Mouse (Mus musculus) midbrain, embryonic 11.5 days (tissue): Measurements from ENCODE around the gene Gm49380. TPM values are rescaled to one million over a fixed set of nuclear protein-coding genes. Genes with fewer than 3 reads are reported as not detected.
"Not testable (repeated sequence)": the region's sequence is repeated elsewhere in the genome, so short reads cannot be mapped to it uniquely, and the experiment has no call there.

ENCODE experiments used
- ATAC-seq: fragments of 200-750 bp; cut with Nextera tagmentation; 2 replicates; pipeline ENCODE4 v1.8.0; 2017; ENCODE audit warnings: moderate TSS enrichment, moderate library complexity; ENCODE audit not compliant: low FRiP score
- DNase-seq: peaks from one replicate; pipeline ENCODE4 v3.0.0; 2015; ENCODE audit warnings: low spot score; ENCODE audit errors: missing footprints
- H3K27ac ChIP-seq: fragments of 300-500 bp; sonication (generic); 2 replicates; pipeline ENCODE4 v1.5.1; 2014; ENCODE audit warnings: low read depth, low read length
- H3K27me3 ChIP-seq: fragments of 300-500 bp; sonication (generic); 2 replicates; pipeline ENCODE4 v1.6.1; 2014; ENCODE audit warnings: mild to moderate bottlenecking, low read length, moderate library complexity, mixed read lengths; ENCODE audit not compliant: control insufficient read depth, insufficient read depth
- H3K36me3 ChIP-seq: fragments of 300-500 bp; sonication (generic); 2 replicates; pipeline ENCODE4 v1.6.1; 2014; ENCODE audit warnings: mild to moderate bottlenecking, low read length, moderate library complexity, mixed read lengths; ENCODE audit not compliant: control insufficient read depth, insufficient read depth
- H3K4me1 ChIP-seq: fragments of 300-500 bp; sonication (generic); 2 replicates; pipeline ENCODE4 v1.6.1; 2014; ENCODE audit warnings: low read length; ENCODE audit not compliant: control insufficient read depth, insufficient read depth
- H3K4me2 ChIP-seq: fragments of 300-500 bp; sonication (generic); 2 replicates; pipeline ENCODE4 v1.6.1; 2014; ENCODE audit warnings: mild to moderate bottlenecking, moderate library complexity
- H3K4me3 ChIP-seq: fragments of 300-500 bp; sonication (generic); 2 replicates; pipeline ENCODE4 v1.5.1; 2014; ENCODE audit warnings: low read depth, low read length
- H3K9ac ChIP-seq: fragments of 300-500 bp; sonication (generic); 2 replicates; pipeline ENCODE4 v1.6.1; 2014; ENCODE audit warnings: low read length
- H3K9me3 ChIP-seq: fragments of 300-500 bp; sonication (generic); 2 replicates; pipeline ENCODE4 v1.6.1; 2016; ENCODE audit warnings: low read length; ENCODE audit not compliant: control insufficient read depth
- WGBS: fragments of 180-500 bp; shearing (Covaris S2); extraction: QIAGEN DNeasy Blood & Tissue Kit; methylation state at CpG from one replicate; pipeline ENCODE4 v1.1.7; 2014; 5-methylcytosine and 5-hydroxymethylcytosine counted together
- polyA plus RNA-seq: library from polyadenylated mRNA; unstranded; fragments of >200 nt; fragmentation: Nextera tagmentation; extraction: Ambion mirVana; gene quantifications from 2 replicates; pipeline ENCODE4 v1.2.1, GENCODE M21; 2014

The Gm49380 gene
- polyA plus RNA-seq, 1 experiment from 2014 or later, result 0.23 TPM

DNA sequence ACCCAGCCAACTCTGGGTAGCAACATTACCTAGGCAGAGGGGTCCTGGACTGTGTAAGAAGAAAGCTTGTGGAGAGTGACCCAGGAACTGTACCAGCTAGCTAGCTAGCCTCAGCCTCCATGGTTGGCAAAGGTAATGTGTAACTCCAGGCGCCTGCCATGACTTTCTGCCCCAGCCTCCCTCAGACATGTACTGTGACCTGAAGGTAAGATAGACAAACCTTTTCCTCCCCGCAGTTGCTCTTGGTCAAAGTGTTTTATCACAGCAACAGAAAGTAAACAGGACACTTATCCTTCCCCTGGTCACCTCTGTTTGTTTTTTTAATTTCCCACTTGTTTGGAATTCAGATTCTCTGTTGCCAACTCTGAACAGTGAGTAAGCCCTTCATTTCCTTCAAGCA lies 1.2 kb upstream of the Gm49380 start:
- Histone ChIP-seq H3K36me3 (no peaks in the 10 kb centered on the region), H3K27me3 (no peaks in the 10 kb centered on the region), H3K4me2 (no peak overlapping the region), H3K27ac (no peak overlapping the region), H3K4me3 (no peak overlapping the region), H3K9ac (no peak overlapping the region), H3K4me1 (peaks cover 14% of the 10 kb centered on the region), H3K9me3 (no peaks in the 10 kb centered on the region; the same call in 1 of the 2 replicates)
- no peak for ATAC-seq
- 95% methylated on average over 2 of the region's 2 CpGs for WGBS
- no peak for DNase-seq

- not testable (repeated sequence) for H3K9ac ChIP-seq, DNase-seq, H3K4me3 ChIP-seq, H3K27me3 ChIP-seq, H3K36me3 ChIP-seq, H3K27ac ChIP-seq, H3K9me3 ChIP-seq, ATAC-seq
- Histone ChIP-seq H3K4me1 (peaks cover 34% of the 10 kb centered on the region), H3K4me2 (peak overlapping the region; percentile 47)
- whole genome bisulfite sequencing, result 70% methylated on average over 10 of the region's 12 CpGs
Measured at GRCm38 (mm10) chr9:44111909-44112308, 1.4 kb downstream of the Gm49380 start.

DNA sequence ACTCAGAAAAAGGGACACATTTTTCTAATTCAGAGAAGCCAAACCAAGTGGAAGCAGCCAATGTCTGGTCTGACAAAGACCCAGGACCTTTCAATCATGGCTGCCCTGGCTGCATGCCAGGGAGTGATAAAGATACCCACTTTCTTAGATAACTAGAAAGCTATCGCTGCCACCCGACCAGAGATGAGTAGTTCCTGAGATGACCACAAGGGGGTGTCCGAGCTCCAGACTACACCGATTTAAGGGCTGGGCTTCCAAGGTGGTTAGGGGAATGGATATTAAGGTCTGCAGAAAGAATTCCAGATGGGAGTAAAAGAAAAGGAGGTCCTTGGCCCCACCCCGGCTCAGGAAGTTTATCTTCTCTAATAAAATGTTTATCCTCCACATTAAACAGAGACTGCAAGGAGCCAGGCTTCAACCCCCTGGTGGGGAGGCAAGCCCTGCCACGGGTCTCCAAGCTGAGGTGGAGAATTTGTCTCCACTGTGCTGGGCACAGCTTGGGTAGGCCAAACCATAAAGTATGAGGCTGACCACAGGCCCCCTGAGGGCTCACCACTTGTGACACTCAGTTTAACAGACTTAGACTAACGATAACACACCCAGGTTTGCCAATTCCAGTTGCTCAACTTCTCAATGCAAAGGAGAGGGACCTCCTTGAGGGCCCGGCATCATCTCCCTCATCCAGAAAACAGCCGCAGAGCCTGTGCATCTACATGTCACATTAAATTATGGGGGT lies 3.8 kb downstream of the Gm49380 start:
- no peak for ATAC-seq
- Histone ChIP-seq H3K4me2 (peak overlapping the region; percentile 13; the same call in 1 of the 2 replicates), H3K36me3 (peaks cover 5% of the 10 kb centered on the region; the same call in 1 of the 2 replicates), H3K4me1 (peaks cover 40% of the 10 kb centered on the region), H3K27ac (no peak overlapping the region), H3K27me3 (no peaks in the 10 kb centered on the region), H3K9me3 (no peaks in the 10 kb centered on the region), H3K4me3 (no peak overlapping the region), H3K9ac (no peak overlapping the region)
- peak; percentile 97 for DNase-seq
- 37% methylated on average over 9 of the region's 9 CpGs for WGBS

- ATAC-seq (no peak), DNase-seq (no peak)
- WGBS, result 81% methylated on average over 31 of the region's 31 CpGs
- H3K9me3 ChIP-seq, result no peaks in the 10 kb centered on the region
- H3K27me3 ChIP-seq, result no peaks in the 10 kb centered on the region
- H3K4me1 ChIP-seq, result peaks cover 40% of the 10 kb centered on the region
- no peak overlapping the region for H3K4me3 ChIP-seq
- peak overlapping the region; percentile 34; the same call in 1 of the 2 replicates for H3K4me2 ChIP-seq
- H3K9ac ChIP-seq, result peak overlapping the region; percentile 44; the same call in 1 of the 2 replicates
- no peak overlapping the region for H3K27ac ChIP-seq
- peaks cover 5% of the 10 kb centered on the region; the same call in 1 of the 2 replicates for H3K36me3 ChIP-seq
Measured at GRCm38 (mm10) chr9:44108269-44109055, 4.8 kb downstream of the Gm49380 start.

GRCm38 (mm10) chr9:44107557-44108179 lies 5.6 kb downstream of the Gm49380 start:
- H3K36me3 ChIP-seq, result peaks cover 5% of the 10 kb centered on the region; the same call in 1 of the 2 replicates
- peaks cover 40% of the 10 kb centered on the region for H3K4me1 ChIP-seq
- WGBS, result 27% methylated on average over 25 of the region's 25 CpGs
- DNase-seq (peak; percentile 96), ATAC-seq (peak; percentile 25; the same call in 1 of the 2 replicates)
- H3K4me3 ChIP-seq, result no peak overlapping the region; the same call in 1 of the 2 replicates
- no peak overlapping the region; the same call in 1 of the 2 replicates for H3K27ac ChIP-seq
- H3K4me2 ChIP-seq, result peak overlapping the region; percentile 34
- no peaks in the 10 kb centered on the region for H3K27me3 ChIP-seq
- H3K9ac ChIP-seq, result peak overlapping the region; percentile 44
- no peaks in the 10 kb centered on the region for H3K9me3 ChIP-seq

DNA sequence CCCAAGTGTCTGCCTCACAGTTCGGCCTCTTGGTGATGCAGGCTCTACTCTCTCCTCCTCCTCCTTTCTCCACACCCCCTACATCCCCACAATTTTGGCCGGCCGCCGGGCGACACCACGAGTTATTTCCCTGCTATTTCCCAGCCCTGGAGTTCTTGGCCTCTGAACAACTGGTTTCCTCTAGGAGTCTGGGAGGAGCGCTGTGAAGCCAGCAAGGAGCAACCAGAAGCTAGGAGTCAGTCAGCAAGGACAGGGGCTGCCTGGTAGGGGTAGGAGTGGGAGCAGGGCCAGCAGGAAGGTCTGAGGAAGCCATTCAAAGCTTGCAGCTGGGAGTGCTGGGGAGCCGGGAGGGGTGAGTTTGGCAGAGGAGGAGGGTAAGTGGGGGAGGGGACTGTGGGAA lies 6.2 kb downstream of the Gm49380 start, which contains the start of gene C1qtnf5:
TSS of gene C1qtnf5 (plus strand) at position 136 of the 400 bp plus-strand sequence.
- H3K36me3 ChIP-seq, result peaks cover 5% of the 10 kb centered on the region; the same call in 1 of the 2 replicates
- no peak within 1 kb of the TSS; the same call in 1 of the 2 replicates for H3K4me3 ChIP-seq
- no peak within 1 kb of the TSS; the same call in 1 of the 2 replicates for H3K27ac ChIP-seq

GRCm38 (mm10) chr9:44106596-44106995 lies 6.7 kb downstream of the Gm49380 start:
- no peaks in the 10 kb centered on the region for H3K9me3 ChIP-seq
- H3K4me3 ChIP-seq, result no peak overlapping the region
- DNase-seq, result no peak
- no peak overlapping the region for H3K9ac ChIP-seq
- peaks cover 45% of the 10 kb centered on the region for H3K4me1 ChIP-seq
- no peak for ATAC-seq
- H3K27me3 ChIP-seq, result no peaks in the 10 kb centered on the region
- H3K36me3 ChIP-seq, result peaks cover 5% of the 10 kb centered on the region; the same call in 1 of the 2 replicates
- no peak overlapping the region for H3K27ac ChIP-seq
- H3K4me2 ChIP-seq, result peak overlapping the region; percentile 11; the same call in 1 of the 2 replicates
- WGBS, result 58% methylated on average over 4 of the region's 4 CpGs

More for the DNA sequence above, 6.2 kb downstream of the Gm49380 start, which contains the start of gene C1qtnf5:
- Histone ChIP-seq H3K27me3 (no peaks in the 10 kb centered on the region), H3K4me1 (peaks cover 42% of the 10 kb centered on the region), H3K9me3 (no peaks in the 10 kb centered on the region), H3K4me2 (peak within 1 kb of the TSS; percentile 34), H3K9ac (peak within 1 kb of the TSS; percentile 44)
- 23% methylated on average over 8 of the region's 8 CpGs for WGBS
- DNase-seq (no peak), ATAC-seq (peak; percentile 33; the same call in 1 of the 2 replicates)

GRCm38 (mm10) chr9:44106182-44106581 lies 7.1 kb downstream of the Gm49380 start:
- no peak for DNase-seq
- no peak overlapping the region for H3K4me3 ChIP-seq
- ATAC-seq, result no peak
- no peaks in the 10 kb centered on the region for H3K9me3 ChIP-seq
- H3K4me2 ChIP-seq, result no peak overlapping the region
- peaks cover 46% of the 10 kb centered on the region for H3K4me1 ChIP-seq
- peaks cover 5% of the 10 kb centered on the region; the same call in 1 of the 2 replicates for H3K36me3 ChIP-seq
- 97% methylated on average over 7 of the region's 7 CpGs for WGBS
- H3K9ac ChIP-seq, result no peak overlapping the region
- no peaks in the 10 kb centered on the region for H3K27me3 ChIP-seq
- H3K27ac ChIP-seq, result no peak overlapping the region
